Mouse (Mus musculus) small intestine, adult 2 months (tissue): Measurements from ENCODE around the gene Ush1g.

Experiments
- CTCF ChIP-seq: fragments of 200-500 bp; IDR thresholded peaks from 2 replicates; pipeline ENCODE4 v1.5.1; 2012; ENCODE audit warnings: low read depth, mild to moderate bottlenecking, control low read depth, inconsistent platforms, low read length, moderate library complexity, mixed read lengths; ENCODE audit not compliant: insufficient replicate concordance, insufficient read length; ENCODE audit errors: extremely low read depth
- POLR2A ChIP-seq: fragments of 200-500 bp; IDR thresholded peaks from 2 replicates; pipeline ENCODE4 v1.6.1; 2012; ENCODE audit warnings: low read depth, mild to moderate bottlenecking, control low read depth, inconsistent platforms, low read length, moderate library complexity

- TF ChIP-seq CTCF (no peak), POLR2A (no peak)
These were observed 4.9 kb upstream of the Ush1g start for GRCm38 (mm10) chr11:115326730-115327129.
